Mouse (Mus musculus) left cerebral cortex, adult 2 months (tissue): ENCODE data around the gene Ikzf3. TPM values are rescaled to one million over a fixed set of nuclear protein-coding genes. Genes with fewer than 3 reads are reported as not detected.

Experiments
- DNase-seq, 2 experiments: peaks; one replicate each; pipeline ENCODE4 v3.0.0; 2021 to 2022; ENCODE audit warnings: low spot score in 2 of 2, mixed read lengths in 1 of 2; ENCODE audit errors: extremely low spot score in 1 of 2
- H3K27ac ChIP-seq: fragments of 200-600 bp; 2 replicates; pipeline ENCODE4 v1.8.1; 2022
- H3K4me3 ChIP-seq: fragments of 200-600 bp; 2 replicates; pipeline ENCODE4 v1.8.1; 2022
- CTCF ChIP-seq: fragments of 200-600 bp; IDR thresholded peaks from 2 replicates; pipeline ENCODE4 v1.8.1; 2022; ENCODE audit warnings: antibody characterized with exemption, mild to moderate bottlenecking, moderate library complexity
- intact Hi-C: fragments of 180-260 bp; cut with DNase I; formaldehyde crosslinking; loops from one replicate; pipeline ENCODE4 v1.15.1; 2025
- total RNA-seq, 2 experiments: library from RNA; stranded (reverse); gene quantifications; 2 replicates each; pipeline ENCODE4 v1.2.3; 2021

Ikzf3 gene
- total RNA-seq, 2 experiments from 2014 or later, result 0.11 to 0.33 TPM

DNA sequence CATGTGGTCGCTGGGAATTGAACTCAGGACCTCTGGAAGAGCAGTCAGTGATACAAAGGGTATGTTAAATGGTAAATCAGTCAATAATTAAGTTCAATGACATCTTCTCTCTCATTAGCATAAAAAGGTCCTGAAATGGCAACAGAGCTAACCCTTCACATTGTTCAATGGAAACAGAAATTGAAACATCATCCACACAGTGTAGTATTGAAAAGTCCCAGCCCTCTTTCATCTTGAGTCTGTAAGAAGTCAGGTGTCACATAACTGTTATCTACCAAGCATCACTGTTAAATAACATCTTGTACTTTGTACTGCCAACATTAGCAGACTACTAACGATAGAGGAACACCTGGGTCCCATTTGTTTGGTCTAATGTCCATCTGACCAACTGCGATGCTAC is 17.2 kb upstream of the Ikzf3 start:
- intact Hi-C loops, result no loop called here
- Histone ChIP-seq H3K27ac (no peak overlapping the region), H3K4me3 (no peak overlapping the region)
- TF ChIP-seq CTCF, result no peak
- DNase-seq, result no peak

DNA sequence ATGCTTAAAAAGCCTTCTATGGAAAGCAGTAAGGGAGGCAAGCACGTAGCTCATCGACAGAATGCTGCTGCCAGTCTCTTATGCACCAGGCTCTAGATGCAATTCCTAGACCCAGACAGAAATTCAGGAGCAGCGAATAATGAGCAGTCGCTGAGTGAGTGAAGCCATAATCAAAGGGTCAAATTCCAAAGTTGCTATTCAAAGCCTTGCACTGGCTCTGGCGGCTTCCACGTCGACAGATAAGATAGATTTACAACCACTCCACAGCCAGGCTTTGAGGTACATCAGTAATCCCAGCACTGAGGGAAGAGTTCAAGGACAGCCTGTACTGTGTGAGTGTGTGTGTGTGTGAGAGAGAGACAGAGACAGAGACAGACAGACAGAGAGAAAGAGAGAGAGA is 15.1 kb upstream of the Ikzf3 start:
- TF ChIP-seq CTCF, result no peak
- intact Hi-C loops, result no loop called here
- H3K27ac ChIP-seq, result no peak overlapping the region
- H3K4me3 ChIP-seq, result no peak overlapping the region
- DNase-seq, result no peak

DNA sequence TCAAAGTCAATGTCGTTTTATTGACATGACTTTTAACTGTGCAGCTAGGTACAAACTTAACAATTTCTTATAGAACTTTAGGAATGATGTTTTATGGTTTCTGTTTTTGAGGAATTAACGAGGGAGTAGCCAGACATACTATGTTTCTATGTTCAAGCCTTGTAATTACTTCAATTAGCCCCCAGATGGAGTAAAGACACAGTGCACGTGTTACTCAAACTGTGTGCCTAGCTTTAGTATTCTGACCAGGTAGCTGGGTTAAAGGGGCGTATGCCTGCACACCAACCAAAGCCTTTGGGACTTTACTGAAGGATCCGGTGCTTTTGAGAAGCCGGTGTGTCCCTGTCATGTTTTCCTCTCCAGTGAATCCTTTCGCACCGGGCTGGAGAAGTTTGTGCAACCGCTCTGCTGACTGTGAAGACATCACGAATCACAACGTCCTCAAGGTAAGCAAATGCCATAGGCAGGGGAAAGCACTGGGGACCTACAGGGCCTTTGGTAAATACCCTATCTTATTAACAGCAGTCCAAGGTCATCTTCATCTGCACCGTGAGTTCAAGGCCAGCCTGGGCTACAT is 9.4 kb upstream of the Ikzf3 start:
- intact Hi-C loops, result no loop called here

DNA sequence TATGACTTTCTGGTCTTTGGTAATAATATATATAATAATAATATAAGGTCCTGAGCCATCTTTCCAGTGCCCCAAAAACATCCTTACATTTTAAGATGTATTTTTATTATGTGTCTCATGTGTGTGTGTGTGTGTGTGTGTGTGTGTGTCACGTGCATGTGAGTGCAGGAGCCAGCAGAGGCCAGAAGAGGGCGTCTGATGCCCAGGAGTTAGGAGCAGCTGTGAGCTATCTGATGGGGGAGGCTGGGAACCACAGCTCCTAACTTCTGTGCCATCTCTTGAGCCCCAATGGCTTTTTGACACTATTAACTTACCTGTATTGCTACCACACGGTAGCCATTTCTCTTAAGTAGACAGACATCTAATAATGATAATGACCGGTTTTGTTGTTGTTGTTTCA is 8.1 kb upstream of the Ikzf3 start:
- intact Hi-C loops, result no loop called here
- H3K27ac ChIP-seq, result no peak overlapping the region
- DNase-seq, result no peak
- H3K4me3 ChIP-seq, result no peak overlapping the region
- TF ChIP-seq CTCF, result no peak

More for the DNA sequence above, 9.4 kb upstream of the Ikzf3 start:
- Histone ChIP-seq H3K4me3 (no peak overlapping the region), H3K27ac (no peak overlapping the region)
- DNase-seq, result no peak
- peak; percentile 35 for TF ChIP-seq CTCF

DNA sequence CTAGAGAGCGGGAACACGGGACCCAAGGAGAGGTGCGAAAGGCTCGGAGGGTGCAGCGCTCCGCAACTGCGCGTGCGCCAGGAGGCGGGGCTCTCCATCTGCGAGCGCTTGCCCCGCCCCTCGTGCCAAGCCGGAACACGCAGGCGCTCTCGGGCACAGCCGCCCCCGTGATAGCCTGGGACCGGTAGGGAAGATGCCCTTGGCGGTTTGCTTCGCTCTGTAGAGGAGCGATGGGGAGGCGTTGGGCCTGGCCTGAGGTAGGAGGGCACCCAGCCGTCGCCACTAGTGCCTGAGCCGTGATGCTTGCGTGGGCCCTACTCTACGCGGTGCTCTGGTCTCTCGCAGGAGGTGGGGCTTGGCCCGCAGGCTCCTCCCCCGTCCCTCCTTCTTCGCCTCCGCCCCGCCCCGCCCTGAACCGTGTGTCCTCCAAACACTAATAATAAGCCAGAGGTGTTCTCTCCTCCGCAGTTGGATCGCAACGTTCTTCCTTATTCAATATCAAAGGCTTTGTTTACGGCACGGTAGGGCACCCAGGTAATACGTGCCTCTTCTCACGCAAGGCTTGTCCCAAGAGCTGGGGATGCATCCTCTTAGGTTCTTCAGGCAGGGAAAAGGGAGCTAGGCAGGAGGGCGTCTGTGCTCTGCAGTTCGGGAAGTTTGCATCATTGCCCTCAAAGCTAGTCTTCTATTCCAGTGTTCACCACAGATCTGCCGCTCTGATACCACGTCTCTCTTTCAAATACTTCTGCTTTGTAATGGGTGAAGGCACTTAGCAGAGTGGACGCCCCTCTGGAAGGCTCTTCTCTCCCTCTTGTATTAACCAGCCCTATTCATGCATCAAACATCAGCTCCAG is 5.4 kb upstream of the Ikzf3 start, which contains the start of gene Zpbp2:
TSS of gene Zpbp2 (plus strand) at position 123 of the 854 bp plus-strand sequence.
- peak; percentile 92 for DNase-seq
- Histone ChIP-seq H3K27ac (peak within 1 kb of the TSS; percentile 87), H3K4me3 (peak within 1 kb of the TSS; percentile 72)
- intact Hi-C loops, result loop anchor here (2.0 kb wide), 1 partner anchor 36 kb away; the partner anchor contains the start of gene Ormdl3
- no peak; the same call in 1 of the 2 replicates for TF ChIP-seq CTCF

DNA sequence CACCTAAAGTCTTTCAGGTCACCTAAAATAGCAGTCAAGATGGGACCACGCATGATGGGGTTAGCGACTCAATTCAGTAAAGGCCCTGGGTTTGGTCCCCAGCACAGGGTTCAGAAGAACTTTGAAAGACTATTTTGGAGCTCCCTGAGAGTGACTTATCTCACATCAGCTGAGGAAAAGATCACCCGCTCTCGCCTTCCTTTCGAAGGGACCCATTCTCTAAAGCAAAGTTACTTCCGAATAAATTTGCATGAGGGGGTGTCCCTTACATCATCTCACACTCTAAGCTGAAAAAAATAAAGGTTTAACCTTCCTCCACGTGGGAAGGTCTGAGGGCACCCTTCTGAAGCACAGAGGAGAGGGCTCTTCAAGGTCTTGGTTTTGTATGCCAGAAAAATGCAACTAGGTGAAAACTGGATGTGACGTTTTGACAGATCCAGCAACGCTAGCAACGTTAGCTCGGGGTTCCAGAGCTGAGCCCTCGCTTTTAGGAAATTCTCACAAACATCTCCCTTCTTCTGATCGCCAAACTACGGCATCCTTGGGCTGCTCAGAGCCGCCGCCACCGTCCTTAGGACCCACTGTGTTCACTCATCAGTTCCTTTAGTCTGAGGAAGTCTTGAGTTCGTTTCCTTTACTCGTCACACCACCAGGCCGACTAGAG is 4.6 kb upstream of the Ikzf3 start:
- intact Hi-C loops, result loop anchor here (2.0 kb wide), 1 partner anchor 36 kb away; the partner anchor contains the start of gene Ormdl3
- TF ChIP-seq CTCF, result no peak
- no peak for DNase-seq
- peak overlapping the region; percentile 87 for H3K27ac ChIP-seq
- H3K4me3 ChIP-seq, result peak overlapping the region; percentile 72

DNA sequence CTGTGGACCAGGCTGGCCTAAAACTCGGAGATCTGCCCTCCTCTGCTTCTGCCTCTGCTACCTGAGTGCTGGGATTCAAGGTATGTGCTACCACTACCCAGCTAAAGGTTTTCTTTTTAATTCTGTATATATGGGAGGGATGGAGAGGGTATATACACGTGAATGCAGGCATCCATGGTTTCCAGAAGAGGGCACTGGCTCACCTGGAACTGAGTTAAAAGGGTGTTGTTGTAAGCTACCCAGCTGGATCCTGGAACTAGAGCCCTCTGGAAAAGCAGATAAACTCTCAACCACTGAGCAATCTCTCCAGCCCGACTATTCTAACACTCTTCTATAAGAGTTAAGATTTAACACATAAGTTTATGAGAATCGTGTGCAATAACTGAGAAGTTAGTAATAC is 3.5 kb upstream of the Ikzf3 start:
- no peak overlapping the region for H3K27ac ChIP-seq
- DNase-seq, result no peak
- intact Hi-C loops, result no loop called here
- TF ChIP-seq CTCF, result no peak; the same call in 1 of the 2 replicates
- H3K4me3 ChIP-seq, result no peak overlapping the region

DNA sequence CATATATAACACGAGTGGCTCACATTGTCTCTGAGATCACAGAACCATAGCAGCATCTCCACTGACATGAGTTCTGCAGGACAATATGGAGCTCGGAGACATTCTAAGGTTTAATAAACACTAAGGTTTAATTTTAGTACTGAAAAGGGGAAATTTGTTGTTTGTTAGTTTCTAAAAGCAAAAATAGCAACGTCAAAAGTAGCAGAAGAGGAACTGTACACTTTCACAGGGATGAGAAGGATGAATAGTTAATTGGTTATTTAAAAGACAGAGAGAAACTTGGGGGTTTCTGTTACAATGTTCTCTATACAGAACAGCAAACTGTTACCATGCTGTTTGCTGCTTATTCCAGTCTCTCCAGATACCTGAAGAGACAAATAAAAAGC is 1.5 kb upstream of the Ikzf3 start:
- intact Hi-C loops, result no loop called here
- Histone ChIP-seq H3K27ac (no peak overlapping the region), H3K4me3 (no peak overlapping the region)
- no peak for TF ChIP-seq CTCF
- DNase-seq, result no peak

DNA sequence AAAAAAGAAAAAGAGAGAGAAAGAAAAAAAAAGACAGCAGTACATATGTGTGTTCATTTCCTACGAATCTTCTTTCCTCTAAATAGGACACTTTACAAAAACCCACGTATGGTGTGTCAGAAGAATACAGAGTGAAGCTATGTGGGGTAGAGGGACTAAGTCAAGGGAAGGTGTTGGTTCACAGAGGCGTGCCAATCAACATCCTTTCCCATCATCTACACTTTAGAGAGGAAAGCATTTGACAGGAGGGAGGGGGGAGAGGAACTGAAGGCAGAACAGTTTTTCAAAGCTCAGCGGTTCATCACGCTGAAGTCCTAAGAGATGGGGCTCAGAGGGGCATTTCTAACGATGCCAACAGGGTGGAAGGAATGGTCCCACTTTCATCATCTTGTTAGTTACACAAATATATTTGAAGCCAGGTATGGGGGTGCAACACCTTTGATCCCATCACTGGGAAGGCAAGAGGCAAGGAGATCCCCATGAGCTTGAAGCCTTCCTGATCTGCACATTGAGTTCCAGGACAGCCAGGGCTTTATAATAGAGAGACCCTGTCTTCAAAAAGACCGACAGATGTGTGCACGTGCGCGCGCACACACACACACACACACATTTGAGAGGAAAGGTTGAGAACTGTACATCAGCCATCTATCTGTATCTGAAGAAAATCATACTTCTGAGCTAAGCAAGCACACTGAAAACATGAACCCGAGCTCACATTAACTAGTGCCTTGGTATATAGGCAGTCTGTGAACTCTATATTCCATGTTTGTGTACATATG is 887 bp upstream of the Ikzf3 start:
- no peak for DNase-seq
- TF ChIP-seq CTCF, result no peak
- no peak overlapping the region for H3K4me3 ChIP-seq
- intact Hi-C loops, result no loop called here
- no peak overlapping the region for H3K27ac ChIP-seq

DNA sequence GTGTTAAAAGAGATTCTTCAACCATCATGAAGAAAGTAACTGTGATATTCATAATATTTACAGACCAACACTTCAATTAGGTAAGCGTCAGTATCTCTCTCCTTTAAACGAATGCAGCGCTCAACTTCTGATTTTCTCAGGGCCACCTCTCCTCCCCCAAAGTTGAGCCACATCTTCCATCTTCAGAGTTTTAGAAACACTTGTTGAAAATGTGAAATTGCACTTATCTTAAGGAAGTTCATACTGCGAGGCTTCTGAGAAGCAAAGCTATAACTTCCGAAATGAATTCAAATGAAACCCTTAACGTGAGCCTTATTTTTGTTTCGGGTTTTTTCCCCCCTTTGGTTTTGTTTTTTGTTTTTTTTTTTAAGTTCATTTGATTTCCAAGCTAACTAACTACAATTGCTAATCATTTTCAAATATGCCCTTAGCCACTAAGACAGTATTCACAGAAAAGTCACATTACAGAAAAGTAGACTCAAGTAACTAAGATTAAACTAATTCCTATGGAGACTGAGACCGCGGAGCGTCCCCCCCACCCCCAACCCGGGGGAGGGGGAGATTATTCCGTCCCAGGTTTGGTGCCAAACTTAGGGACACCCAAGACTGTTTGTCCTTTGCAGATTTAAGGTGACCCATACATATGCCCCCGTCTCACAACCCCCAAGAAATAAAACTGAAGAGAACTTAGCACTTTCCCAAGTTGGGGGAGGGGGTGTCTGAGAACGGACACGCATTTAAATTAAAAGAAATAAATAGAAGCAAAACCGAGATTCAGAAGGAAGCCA is 747 bp downstream of the Ikzf3 start:
- Histone ChIP-seq H3K27ac (no peak overlapping the region), H3K4me3 (peak overlapping the region; percentile 51)
- DNase-seq, result no peak
- TF ChIP-seq CTCF, result no peak
- intact Hi-C loops, result no loop called here

DNA sequence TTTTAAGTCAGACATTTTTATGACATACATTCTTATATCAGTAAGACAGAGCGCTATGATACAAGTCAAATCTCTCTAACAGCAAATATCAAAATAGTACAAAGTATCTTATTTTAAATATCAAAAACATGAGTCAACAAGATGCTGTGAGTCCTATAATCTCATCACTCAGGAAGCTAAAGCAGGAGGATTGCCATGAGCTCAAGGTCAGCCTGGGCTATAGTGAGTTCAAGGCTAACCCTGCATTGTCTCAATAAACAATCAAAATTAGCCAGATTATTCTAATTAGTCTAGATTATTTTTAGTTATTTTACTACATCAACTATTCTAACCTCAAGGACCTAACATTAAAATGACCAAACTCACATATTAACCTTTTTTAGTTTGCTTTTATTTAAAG is 2.4 kb downstream of the Ikzf3 start:
- H3K27ac ChIP-seq, result no peak overlapping the region
- intact Hi-C loops, result no loop called here
- no peak overlapping the region for H3K4me3 ChIP-seq
- TF ChIP-seq CTCF, result no peak
- DNase-seq, result no peak
